Mouse (Mus musculus) cerebellum, postnatal 14 days (tissue): ENCODE measurements at regions not wholly inside any gene's neighbourhood (a gene's known extent, or its start where the extent isn't known, plus 50 kb on each side); places are given as distances from the start of the nearest gene placed in this dataset.
A peak's percentile ranks its signal among the peaks of the same experiment; 100 is the strongest.

Experiments used
- DNase-seq, 2 experiments: peaks; one replicate each; pipeline ENCODE4 v3.0.0; 2021; ENCODE audit warnings: mixed read lengths in 2 of 2

- no peak for DNase-seq
Observed at GRCm38 (mm10) chr8:32958331-32958730, 470.2 kb upstream of the 5930422O12Rik start.

- no peak for DNase-seq
Observed at GRCm38 (mm10) chr8:32958855-32959254, 469.7 kb upstream of the 5930422O12Rik start.

- no peak for DNase-seq
Observed at GRCm38 (mm10) chr8:32959326-32960064, 469.0 kb upstream of the 5930422O12Rik start.

GRCm38 (mm10) chr8:32990216-32990615 is 438.3 kb upstream of the 5930422O12Rik start:
- DNase-seq = no peak

GRCm38 (mm10) chr8:33003967-33004564 is 424.4 kb upstream of the 5930422O12Rik start:
- no peak for DNase-seq

- peak; percentile 6 to 11 for DNase-seq
Observed at GRCm38 (mm10) chr8:33004570-33004969, 423.9 kb upstream of the 5930422O12Rik start.

GRCm38 (mm10) chr8:33010106-33010505 is 418.4 kb upstream of the 5930422O12Rik start:
- DNase-seq = no peak

- DNase-seq = no peak
Observed at GRCm38 (mm10) chr8:33012784-33013183, 415.7 kb upstream of the 5930422O12Rik start.

GRCm38 (mm10) chr8:33015861-33016260 is 412.6 kb upstream of the 5930422O12Rik start:
- DNase-seq = peak; percentile 10 to 22

GRCm38 (mm10) chr8:33026973-33027372 is 401.5 kb upstream of the 5930422O12Rik start:
- DNase-seq = no peak

GRCm38 (mm10) chr8:33029453-33029852 is 399.1 kb upstream of the 5930422O12Rik start:
- no peak for DNase-seq

- DNase-seq = no peak
Observed at GRCm38 (mm10) chr8:33052017-33052416, 376.5 kb upstream of the 5930422O12Rik start.

- no peak for DNase-seq
Observed at GRCm38 (mm10) chr8:33065566-33065965, 362.9 kb upstream of the 5930422O12Rik start.

GRCm38 (mm10) chr8:33066168-33066567 is 362.3 kb upstream of the 5930422O12Rik start:
- peak in 1 of 2 experiments; percentile 28 for DNase-seq

GRCm38 (mm10) chr8:33067453-33068039 is 361.0 kb upstream of the 5930422O12Rik start:
- DNase-seq = peak; percentile 43 to 56

GRCm38 (mm10) chr8:33068468-33068867 is 360.0 kb upstream of the 5930422O12Rik start:
- DNase-seq = peak in 1 of 2 experiments; percentile 24

- DNase-seq = peak in 1 of 2 experiments; percentile 22
Observed at GRCm38 (mm10) chr8:33075186-33075585, 353.3 kb upstream of the 5930422O12Rik start.

- no peak for DNase-seq
Observed at GRCm38 (mm10) chr8:33076253-33076652, 352.3 kb upstream of the 5930422O12Rik start.

GRCm38 (mm10) chr8:33078125-33078524 is 350.4 kb upstream of the 5930422O12Rik start:
- no peak for DNase-seq

- DNase-seq = peak; percentile 55
Observed at GRCm38 (mm10) chr8:33079867-33080585, 348.5 kb upstream of the 5930422O12Rik start.

GRCm38 (mm10) chr8:33081941-33082340 is 346.6 kb upstream of the 5930422O12Rik start:
- peak; percentile 62 to 68 for DNase-seq

- DNase-seq = no peak
Observed at GRCm38 (mm10) chr8:33085461-33085860, 343.0 kb upstream of the 5930422O12Rik start.

GRCm38 (mm10) chr8:33089731-33090130 is 338.8 kb upstream of the 5930422O12Rik start:
- no peak for DNase-seq
